Mouse (Mus musculus): ENCODE data around the gene Ubap2.

- no peak for TF ChIP-seq CTCF (IDR thresholded peaks at IDR 0.05; ENCODE audit: low read depth)
- TF ChIP-seq EP300 (IDR thresholded peaks at IDR 0.05; ENCODE audit: low read depth), result no peak
Observed at GRCm38 (mm10) chr4:41274980-41275850, at the start of gene Ubap2.

Measured in heart, postnatal 0 days (tissue).